Mouse (Mus musculus) bone marrow, adult 2 months (tissue): ENCODE measurements around the gene Olfr203.

Experiments
- CTCF ChIP-seq: fragments of 200-500 bp; IDR thresholded peaks from 2 replicates; pipeline ENCODE4 v1.5.1; 2011; ENCODE audit warnings: low read length, control low read depth; ENCODE audit not compliant: control insufficient read depth, insufficient read depth
- POLR2A ChIP-seq: fragments of 200-500 bp; IDR thresholded peaks from 2 replicates; pipeline ENCODE4 v1.6.1; 2011; ENCODE audit warnings: low read depth, mild to moderate bottlenecking, control low read depth, low read length, borderline replicate concordance; ENCODE audit not compliant: control insufficient read depth

DNA sequence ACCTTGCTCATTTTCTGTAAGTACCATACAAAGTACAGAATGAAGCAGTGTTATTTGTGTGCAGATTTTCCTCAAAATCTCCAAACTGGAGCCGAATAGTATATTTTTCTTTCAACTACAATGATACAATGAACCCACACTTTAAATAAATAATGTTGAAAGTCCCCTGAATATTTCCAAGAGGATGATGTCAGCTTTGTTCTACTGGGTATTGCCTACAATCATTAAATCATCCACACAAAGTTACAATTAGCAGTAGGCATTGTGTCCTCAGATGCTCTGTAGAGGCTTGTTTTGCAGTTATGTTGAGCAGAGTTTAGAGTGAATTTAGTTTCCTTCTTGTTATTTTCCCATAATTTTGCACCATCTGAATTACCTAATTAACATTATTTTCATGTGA lies 12.0 kb upstream of the Olfr203 start, which contains the start of gene Olfr202:
- TF ChIP-seq CTCF (no peak), POLR2A (no peak)
